In the genomic region with DNA sequence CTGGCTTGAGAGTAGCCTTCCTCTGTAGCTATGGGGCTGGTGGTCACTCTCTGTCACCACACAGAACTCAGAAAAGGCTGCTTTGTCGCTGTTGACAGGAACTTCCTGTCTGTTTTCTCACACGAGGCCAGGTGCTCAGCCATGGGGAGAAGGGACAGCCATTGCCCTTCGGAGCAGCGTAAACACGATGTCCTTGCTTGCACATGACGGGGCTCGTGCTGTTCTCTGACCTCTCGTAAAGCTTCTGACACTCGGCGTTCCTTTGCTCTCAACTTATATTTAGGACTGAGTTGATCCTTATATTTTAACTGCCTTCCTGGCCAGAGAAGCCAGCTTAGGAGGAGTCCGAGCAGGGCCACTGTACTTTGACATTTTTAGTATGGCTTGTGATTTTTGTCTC, we compare ENCODE assay signal across 13 mouse cellular contexts. TPM values are rescaled to one million over a fixed set of nuclear protein-coding genes. Genes with fewer than 3 reads are reported as not detected.
DNase-seq lines count a peak whose midpoint lies in the region; ATAC-seq and TF ChIP-seq lines count a peak whose summit lies in the region.
"Had no signal": no experiment of that assay in that cellular context is flagged by ENCODE, and none has a peak within 500 bp of the region (broad histone marks: within the 10 kb centered on the region; RNA-seq: fewer than 3 reads in every experiment).

No protein-coding gene starts in this region.

- no peaks in the 10 kb centered on the region for H3K36me3 ChIP-seq in kidney, embryonic 14.5 days (ENCODE audit: control insufficient read depth, insufficient read depth, low read length)
- H3K36me3 ChIP-seq in heart, embryonic 14.5 days (ENCODE audit: control insufficient read depth, insufficient read depth, low read length), result no peaks in the 10 kb centered on the region
- no peaks in the 10 kb centered on the region for H3K36me3 ChIP-seq in kidney, adult 2 months (ENCODE audit: control insufficient read depth, insufficient read depth, low read length)
- H3K36me3 ChIP-seq in myocyte (ENCODE audit: control insufficient read depth, insufficient read depth), result no peaks in the 10 kb centered on the region
- H3K36me3 ChIP-seq in midbrain, embryonic 16.5 days (ENCODE audit: control insufficient read depth, insufficient read depth, low read length), result no peaks in the 10 kb centered on the region
- H3K36me3 ChIP-seq: limb, embryonic 12.5 days had no signal

- DNase-seq in kidney, adult 11 months, result peak; percentile 56
- DNase-seq in kidney, adult 2 months, result peak; percentile 69
- DNase-seq: lung, adult 18-20 months had no signal

- no peak overlapping the region for H3ac ChIP-seq in myocyte (ENCODE audit: control insufficient read depth, insufficient read length)

- H3K4me3 ChIP-seq in kidney, embryonic 14.5 days (ENCODE audit: low read length), result no peak overlapping the region
- no peak overlapping the region for H3K4me3 ChIP-seq in heart, embryonic 14.5 days (ENCODE audit: control insufficient read depth in 1 of 2, insufficient read depth in 1 of 2, low read depth in 1 of 2, low read length in 2 of 2)
- no peak overlapping the region for H3K4me3 ChIP-seq in kidney, adult 2 months (ENCODE audit: insufficient read depth, low read depth, low read length)
- no peak overlapping the region for H3K4me3 ChIP-seq in myocyte
- H3K4me3 ChIP-seq in midbrain, embryonic 16.5 days (ENCODE audit: low read depth, low read length), result no peak overlapping the region
- H3K4me3 ChIP-seq: erythroblast, embryonic 14.5 days; limb, embryonic 12.5 days had no signal

- H3K27me3 ChIP-seq in kidney, embryonic 14.5 days (ENCODE audit: control insufficient read depth, insufficient read depth, low read length), result no peaks in the 10 kb centered on the region
- no peaks in the 10 kb centered on the region for H3K27me3 ChIP-seq in heart, embryonic 14.5 days (ENCODE audit: control insufficient read depth, insufficient read depth, low read length)
- H3K27me3 ChIP-seq in kidney, adult 2 months (replicated peaks; ENCODE audit: control insufficient read depth, insufficient read depth, low read length), result no peaks in the 10 kb centered on the region
- no peaks in the 10 kb centered on the region for H3K27me3 ChIP-seq in myocyte (ENCODE audit: control insufficient read depth, insufficient read depth, insufficient read length)
- H3K27me3 ChIP-seq in midbrain, embryonic 16.5 days (ENCODE audit: control insufficient read depth, insufficient read depth, low read depth, low read length), result no peaks in the 10 kb centered on the region
- H3K27me3 ChIP-seq: CH12.LX; limb, embryonic 12.5 days; Patski had no signal

- no peak overlapping the region for H3K27ac ChIP-seq in kidney, embryonic 14.5 days (ENCODE audit: low read depth, low read length)
- peak overlapping the region; percentile 39 to 47 for H3K27ac ChIP-seq in heart, embryonic 14.5 days (replicated peaks in 1 of 2; ENCODE audit: control insufficient read depth in 1 of 2, insufficient read depth in 1 of 2, low read depth in 2 of 2, low read length in 2 of 2)
- H3K27ac ChIP-seq in kidney, adult 2 months (ENCODE audit: insufficient read depth, low read depth, low read length), result peak overlapping the region; percentile 90
- H3K27ac ChIP-seq in midbrain, embryonic 16.5 days (ENCODE audit: low read length), result no peak overlapping the region
- H3K27ac ChIP-seq: limb, embryonic 12.5 days had no signal

- no peak overlapping the region for H3K9ac ChIP-seq in kidney, embryonic 14.5 days (ENCODE audit: low read depth, low read length)
- H3K9ac ChIP-seq in heart, embryonic 14.5 days (ENCODE audit: low read length), result 0 out of 2 replicates have a peak overlapping the region, but pooled peaks have one; percentile 46
- no peak overlapping the region for H3K9ac ChIP-seq in midbrain, embryonic 16.5 days (ENCODE audit: low read depth, low read length)
- H3K9ac ChIP-seq: limb, embryonic 12.5 days had no signal

- no peaks in the 10 kb centered on the region for H3K9me3 ChIP-seq in kidney, embryonic 14.5 days (ENCODE audit: control insufficient read depth, low read length)
- no peaks in the 10 kb centered on the region for H3K9me3 ChIP-seq in heart, embryonic 14.5 days (ENCODE audit: control insufficient read depth, low read length)
- no peaks in the 10 kb centered on the region for H3K9me3 ChIP-seq in midbrain, embryonic 16.5 days (replicated peaks; ENCODE audit: control insufficient read depth, low read length, poor library complexity, severe bottlenecking)
- H3K9me3 ChIP-seq: limb, embryonic 12.5 days had no signal

- no peak for TF ChIP-seq CTCF in kidney, adult 2 months (conservative IDR thresholded peaks at IDR 0.05; ENCODE audit: insufficient read depth, insufficient read length, low read depth, low read length)

- WGBS in kidney, embryonic 14.5 days, result 28% methylated on average over 11 of the region's 11 CpGs
- WGBS in heart, embryonic 14.5 days, result 23% methylated on average over 11 of the region's 11 CpGs
- 17% methylated on average over 11 of the region's 11 CpGs for WGBS in kidney, adult 2 months
- WGBS in midbrain, embryonic 16.5 days, result 86% methylated on average over 11 of the region's 11 CpGs

- H3K4me2 ChIP-seq in kidney, embryonic 14.5 days (replicated peaks; ENCODE audit: low read depth, low read length), result no peak overlapping the region
- H3K4me2 ChIP-seq in heart, embryonic 14.5 days (ENCODE audit: low read length), result peak overlapping the region; percentile 5; the same call in 1 of the 2 replicates
- H3K4me2 ChIP-seq in myocyte (ENCODE audit: low read depth), result peak overlapping the region; percentile 20
- no peak overlapping the region for H3K4me2 ChIP-seq in midbrain, embryonic 16.5 days (ENCODE audit: low read length)
- H3K4me2 ChIP-seq: limb, embryonic 12.5 days had no signal

- TF ChIP-seq POLR2A in kidney, adult 2 months (IDR thresholded peaks at IDR 0.05; ENCODE audit: low read depth, low read length), result no peak
- TF ChIP-seq POLR2A in myocyte (IDR thresholded peaks at IDR 0.05; ENCODE audit: insufficient read length, low read depth), result no peak

- peaks cover 59% of the 10 kb centered on the region for H3K79me2 ChIP-seq in myocyte (ENCODE audit: control insufficient read depth, insufficient read depth)

- peaks cover 17% of the 10 kb centered on the region for H3K4me1 ChIP-seq in kidney, embryonic 14.5 days (ENCODE audit: control insufficient read depth, insufficient read depth, low read length)
- peaks cover 35 to 45% of the 10 kb centered on the region in 2 experiments for H3K4me1 ChIP-seq in heart, embryonic 14.5 days (ENCODE audit: control insufficient read depth in 2 of 2, insufficient read depth in 2 of 2, low read length in 2 of 2)
- H3K4me1 ChIP-seq in kidney, adult 2 months (ENCODE audit: control insufficient read depth, insufficient read depth, low read length), result peaks cover 51% of the 10 kb centered on the region
- no peaks in the 10 kb centered on the region for H3K4me1 ChIP-seq in midbrain, embryonic 16.5 days (ENCODE audit: control insufficient read depth, insufficient read depth, low read length)

- ATAC-seq in kidney, embryonic 14.5 days (ENCODE audit: low FRiP score, low TSS enrichment), result no peak
- no peak for ATAC-seq in heart, embryonic 14.5 days (ENCODE audit: insufficient number of reproducible peaks, insufficient read depth, low FRiP score, low read depth)
- no peak for ATAC-seq in midbrain, embryonic 16.5 days
- ATAC-seq in monocyte, adult 5-6 weeks (replicated peaks; ENCODE audit: insufficient number of reproducible peaks, low FRiP score, low TSS enrichment, poor library complexity, severe bottlenecking), result no peak
- ATAC-seq: inflammation-experienced regulatory T-cells, adult 6 months; Patski had no signal

TF ChIP-seq in myocyte, 11 proteins besides CTCF, POLR2A, EP300 and RAD21:
- TF ChIP-seq MYOG (IDR thresholded peaks at IDR 0.05; ENCODE audit: control insufficient read depth in 1 of 3, insufficient read depth in 1 of 3, insufficient read length in 2 of 3, low read depth in 2 of 3) (no peak), CEBPB (IDR thresholded peaks at IDR 0.05; ENCODE audit: insufficient read depth, poor library complexity, severe bottlenecking) (no peak), E2F4 (IDR thresholded peaks at IDR 0.05; ENCODE audit: insufficient read depth) (no peak), REST (IDR thresholded peaks at IDR 0.05; ENCODE audit: insufficient read depth, insufficient read length) (no peak), POLR2AphosphoS2 (IDR thresholded peaks at IDR 0.05; ENCODE audit: insufficient read length, low read depth) (no peak), MYOD1 (IDR thresholded peaks at IDR 0.05; ENCODE audit: control insufficient read depth in 1 of 3, insufficient read length in 2 of 3, low read depth in 2 of 3) (no peak), TCF3 (IDR thresholded peaks at IDR 0.05; ENCODE audit: insufficient read length, low read depth) (no peak), TCF12 (IDR thresholded peaks at IDR 0.05; ENCODE audit: insufficient read depth, poor library complexity, severe bottlenecking) (no peak), MAX (IDR thresholded peaks at IDR 0.05; ENCODE audit: low read depth) (no peak), SRF (IDR thresholded peaks at IDR 0.05; ENCODE audit: control insufficient read depth, insufficient read length, low read depth) (no peak), USF1 (IDR thresholded peaks at IDR 0.05; ENCODE audit: low read depth) (no peak)

RNA-seq across cellular contexts. Expression of gene Zfp622, which starts 54.6 kb away (rescaled TPM):
- polyA plus RNA-seq in kidney, embryonic 14.5 days (2014; fragmentation: Nextera tagmentation; extraction: Ambion mirVana), result 38.1 and 38.4 TPM in 2 replicates
- 17.7 and 24.4 TPM in 2 replicates for polyA plus RNA-seq in heart, embryonic 14.5 days (2014; fragmentation: Nextera tagmentation; extraction: Ambion mirVana)
- 12.4 and 14.9 TPM in 2 replicates for polyA plus RNA-seq in kidney, adult 2 months (2012; rRNA removed)
- polyA plus RNA-seq in myocyte (2012; fragmentation: generic; extraction: Trizol), result 102 TPM
- polyA plus RNA-seq in midbrain, embryonic 16.5 days (2015; fragmentation: Nextera tagmentation; extraction: Ambion mirVana), result 26.3 and 28.2 TPM in 2 replicates
- 162 to 234 TPM (median 165 TPM) in 3 replicates for total RNA-seq in monocyte, adult 5-6 weeks (2017)

Comparison
In these comparisons a context has a peak if more than half of its experiments do, and no peak if none do; other contexts are left out.
1. H3K27ac ChIP-seq: peak in heart, embryonic 14.5 days (2 of 2) and kidney, adult 2 months (single experiment); none in kidney, embryonic 14.5 days (single experiment) and midbrain, embryonic 16.5 days (single experiment).
2. H3K4me2 ChIP-seq: peak in heart, embryonic 14.5 days (single experiment) and myocyte (single experiment); none in kidney, embryonic 14.5 days (single experiment) and midbrain, embryonic 16.5 days (single experiment).